Mouse (Mus musculus) spleen, adult 2 months (tissue): ENCODE data around the gene Snrpf. TPM values are rescaled to one million over a fixed set of nuclear protein-coding genes. Genes with fewer than 3 reads are reported as not detected.

Experiments used
- DNase-seq, 2 experiments: peaks; one replicate each; pipeline versions ENCODE4 v3.0.0 to v3.0.0-alpha.2; 2012 to 2021; ENCODE audit warnings: low spot score in 2 of 2, low read depth in 1 of 2
- H3K27ac ChIP-seq: fragments of 200-500 bp; 2 replicates; pipeline ENCODE4 v1.5.1; 2012; ENCODE audit warnings: low read length, inconsistent platforms; ENCODE audit not compliant: insufficient read depth
- H3K27me3 ChIP-seq: fragments of 200-500 bp; 2 replicates; pipeline ENCODE4 v1.6.1; 2012; ENCODE audit warnings: mild to moderate bottlenecking, moderate library complexity, low read length, inconsistent platforms; ENCODE audit not compliant: control insufficient read depth, insufficient read depth
- H3K36me3 ChIP-seq: fragments of 200-500 bp; 2 replicates; pipeline ENCODE4 v1.6.1; 2012; ENCODE audit warnings: mild to moderate bottlenecking, low read length, inconsistent platforms; ENCODE audit not compliant: control insufficient read depth, insufficient read depth
- H3K4me1 ChIP-seq: fragments of 200-500 bp; 2 replicates; pipeline ENCODE4 v1.6.1; 2011; ENCODE audit warnings: inconsistent platforms; ENCODE audit not compliant: control insufficient read depth, insufficient read depth, insufficient read length
- H3K4me3 ChIP-seq: fragments of 200-500 bp; 2 replicates; pipeline ENCODE4 v1.5.1; 2011; ENCODE audit warnings: mild to moderate bottlenecking, inconsistent platforms; ENCODE audit not compliant: insufficient read depth, insufficient read length; ENCODE audit errors: extremely low read depth
- CTCF ChIP-seq: fragments of 200-500 bp; IDR thresholded peaks from 2 replicates; pipeline ENCODE4 v1.5.1; 2011; ENCODE audit warnings: mild to moderate bottlenecking, inconsistent platforms; ENCODE audit not compliant: insufficient read depth, insufficient read length, insufficient replicate concordance; ENCODE audit errors: extremely low read depth
- POLR2A ChIP-seq: fragments of 200-500 bp; IDR thresholded peaks from 2 replicates; pipeline ENCODE4 v1.6.1; 2011; ENCODE audit warnings: low read depth, low read length, inconsistent platforms
- WGBS: fragments of 180-500 bp; shearing (Covaris S2); methylation state at CpG from one replicate; pipeline ENCODE4 v1.1.7; 2018; 5-methylcytosine and 5-hydroxymethylcytosine counted together
- polyA plus RNA-seq: library from polyadenylated mRNA; depleted of rRNA; stranded (reverse); fragments of >200 nt; gene quantifications from 2 replicates; pipeline ENCODE4 v1.2.3, GENCODE M21; 2012

Gene Snrpf
- polyA plus RNA-seq, 1 experiment, result 40.8 TPM

GRCm38 (mm10) chr10:93603256-93603655, 13.8 kb upstream of the Snrpf start:
- no peak for TF ChIP-seq POLR2A
- no peak for TF ChIP-seq CTCF
- no peak for DNase-seq
- 90% methylated on average over 1 of the region's 1 CpGs for WGBS
- Histone ChIP-seq H3K4me1 (no peaks in the 10 kb centered on the region), H3K36me3 (no peaks in the 10 kb centered on the region), H3K27ac (no peak overlapping the region), H3K27me3 (no peaks in the 10 kb centered on the region), H3K4me3 (no peak overlapping the region)

GRCm38 (mm10) chr10:93602309-93602708, 12.8 kb upstream of the Snrpf start:
- Histone ChIP-seq H3K4me3 (no peak overlapping the region), H3K4me1 (no peaks in the 10 kb centered on the region), H3K36me3 (no peaks in the 10 kb centered on the region), H3K27ac (no peak overlapping the region), H3K27me3 (no peaks in the 10 kb centered on the region)
- no peak for DNase-seq
- WGBS, result 87% methylated on average over 5 of the region's 5 CpGs
- TF ChIP-seq POLR2A (no peak), CTCF (no peak)

GRCm38 (mm10) chr10:93596641-93597040, 7.1 kb upstream of the Snrpf start:
- 88% methylated on average over 3 of the region's 3 CpGs for WGBS
- Histone ChIP-seq H3K27me3 (no peaks in the 10 kb centered on the region), H3K4me3 (no peak overlapping the region), H3K36me3 (no peaks in the 10 kb centered on the region), H3K4me1 (peaks cover 3% of the 10 kb centered on the region; the same call in 1 of the 2 replicates), H3K27ac (no peak overlapping the region)
- no peak for TF ChIP-seq POLR2A
- no peak for TF ChIP-seq CTCF
- no peak for DNase-seq

- no peak for DNase-seq
- 82% methylated on average over 4 of the region's 4 CpGs for WGBS
- H3K27ac ChIP-seq, result no peak overlapping the region
- TF ChIP-seq CTCF, result no peak
- no peak for TF ChIP-seq POLR2A
- no peaks in the 10 kb centered on the region for H3K36me3 ChIP-seq
- H3K27me3 ChIP-seq, result no peaks in the 10 kb centered on the region
- no peak overlapping the region for H3K4me3 ChIP-seq
- H3K4me1 ChIP-seq, result peaks cover 3% of the 10 kb centered on the region; the same call in 1 of the 2 replicates
Observed at GRCm38 (mm10) chr10:93595831-93596230, 6.3 kb upstream of the Snrpf start.

GRCm38 (mm10) chr10:93594022-93594482, 4.5 kb upstream of the Snrpf start:
- H3K27ac ChIP-seq, result no peak overlapping the region
- 1% methylated on average over 22 of the region's 22 CpGs for WGBS
- peak; percentile 30; the same call in 1 of the 2 replicates for TF ChIP-seq CTCF
- no peak for TF ChIP-seq POLR2A
- H3K27me3 ChIP-seq, result no peaks in the 10 kb centered on the region
- H3K36me3 ChIP-seq, result no peaks in the 10 kb centered on the region
- H3K4me1 ChIP-seq, result peaks cover 3% of the 10 kb centered on the region; the same call in 1 of the 2 replicates
- H3K4me3 ChIP-seq, result peak overlapping the region; percentile 44
- DNase-seq, result peak; percentile 75 to 79

GRCm38 (mm10) chr10:93592456-93592855, 3.0 kb upstream of the Snrpf start:
- Histone ChIP-seq H3K27ac (no peak overlapping the region), H3K36me3 (no peaks in the 10 kb centered on the region), H3K4me3 (no peak overlapping the region), H3K27me3 (no peaks in the 10 kb centered on the region), H3K4me1 (peaks cover 9% of the 10 kb centered on the region)
- WGBS, result 68% methylated on average over 12 of the region's 12 CpGs
- no peak for TF ChIP-seq CTCF
- TF ChIP-seq POLR2A, result no peak
- DNase-seq, result peak in 1 of 2 experiments; percentile 17

- Histone ChIP-seq H3K27ac (peak overlapping the region; percentile 60), H3K27me3 (no peaks in the 10 kb centered on the region), H3K36me3 (peaks cover 2% of the 10 kb centered on the region; the same call in 1 of the 2 replicates), H3K4me3 (peak overlapping the region; percentile 79), H3K4me1 (peaks cover 6% of the 10 kb centered on the region)
- TF ChIP-seq CTCF (no peak), POLR2A (no peak)
- DNase-seq, result no peak
- WGBS, result 2% methylated on average over 11 of the region's 11 CpGs
Observed at GRCm38 (mm10) chr10:93588796-93589195, 710 bp downstream of the Snrpf start.
